Mouse (Mus musculus): Measurements from ENCODE around the gene Wasf3. TPM values are rescaled to one million over a fixed set of nuclear protein-coding genes. Genes with fewer than 3 reads are reported as not detected.

Gene Wasf3
- total RNA-seq, 1 experiment: 6.2 TPM

- Histone ChIP-seq H3K27ac (ENCODE audit: insufficient read depth, low read depth, low read length, poor library complexity, severe bottlenecking) (no peak overlapping the region), H3K9ac (ENCODE audit: insufficient read depth, low read depth, low read length, poor library complexity, severe bottlenecking) (no peak overlapping the region), H3K4me3 (ENCODE audit: insufficient read depth in 1 of 2, low read depth in 1 of 2, low read length in 2 of 2, poor library complexity in 1 of 2, severe bottlenecking in 1 of 2) (no peak overlapping the region), H3K9me3 (ENCODE audit: control insufficient read depth, insufficient read depth, low read depth, low read length) (no peaks in the 10 kb centered on the region), H3K36me3 (ENCODE audit: control insufficient read depth, insufficient read depth, low read length, poor library complexity, severe bottlenecking) (peaks cover 1% of the 10 kb centered on the region; the same call in 1 of the 2 replicates), H3K4me1 (ENCODE audit: control insufficient read depth in 2 of 2, insufficient read depth in 2 of 2, low read length in 2 of 2, poor library complexity in 1 of 2) (no peaks in the 10 kb centered on the region)
- TF ChIP-seq ZC3H11A (IDR thresholded peaks at IDR 0.05; ENCODE audit: borderline replicate concordance, low read depth, low read length) (no peak), HCFC1 (IDR thresholded peaks at IDR 0.05; ENCODE audit: borderline replicate concordance, insufficient read depth, low read length) (no peak), MAFK (IDR thresholded peaks at IDR 0.05; ENCODE audit: insufficient read depth, low read depth, low read length) (no peak), ZNF384 (IDR thresholded peaks at IDR 0.05; ENCODE audit: low read depth, low read length) (no peak), CHD2 (IDR thresholded peaks at IDR 0.05; ENCODE audit: low read depth, low read length) (no peak)
- DNase-seq (ENCODE audit: low read depth, low spot score): no peak
- in situ Hi-C loops (cut with MboI; ENCODE audit: low sequenced_read_pairs in 2 of 2, unreplicated experiment in 2 of 2): no loop called here
These were observed 43.3 kb downstream of the Wasf3 start for GRCm38 (mm10) chr5:146428109-146428508.

GRCm38 (mm10) chr5:146431821-146432220 is 47.0 kb downstream of the Wasf3 start:
- H3K36me3 ChIP-seq (ENCODE audit: control insufficient read depth, insufficient read depth, low read length, poor library complexity, severe bottlenecking): peaks cover 5% of the 10 kb centered on the region; the same call in 1 of the 2 replicates
- H3K9ac ChIP-seq (ENCODE audit: insufficient read depth, low read depth, low read length, poor library complexity, severe bottlenecking): no peak overlapping the region
- no peaks in the 10 kb centered on the region for H3K9me3 ChIP-seq (ENCODE audit: control insufficient read depth, insufficient read depth, low read depth, low read length)
- no peak for DNase-seq (ENCODE audit: low read depth, low spot score)
- in situ Hi-C loops (cut with MboI; ENCODE audit: low sequenced_read_pairs in 2 of 2, unreplicated experiment in 2 of 2): no loop called here
- no peak overlapping the region for H3K4me3 ChIP-seq (ENCODE audit: insufficient read depth in 1 of 2, low read depth in 1 of 2, low read length in 2 of 2, poor library complexity in 1 of 2, severe bottlenecking in 1 of 2)
- TF ChIP-seq MAFK (IDR thresholded peaks at IDR 0.05; ENCODE audit: insufficient read depth, low read depth, low read length): no peak
- no peak for TF ChIP-seq HCFC1 (IDR thresholded peaks at IDR 0.05; ENCODE audit: borderline replicate concordance, insufficient read depth, low read length)
- TF ChIP-seq ZC3H11A (IDR thresholded peaks at IDR 0.05; ENCODE audit: borderline replicate concordance, low read depth, low read length): no peak
- TF ChIP-seq ZNF384 (IDR thresholded peaks at IDR 0.05; ENCODE audit: low read depth, low read length): no peak
- TF ChIP-seq CHD2 (IDR thresholded peaks at IDR 0.05; ENCODE audit: low read depth, low read length): no peak
- no peaks in the 10 kb centered on the region for H3K4me1 ChIP-seq (ENCODE audit: control insufficient read depth in 2 of 2, insufficient read depth in 2 of 2, low read length in 2 of 2, poor library complexity in 1 of 2)
- H3K27ac ChIP-seq (ENCODE audit: insufficient read depth, low read depth, low read length, poor library complexity, severe bottlenecking): no peak overlapping the region

- Histone ChIP-seq H3K36me3 (ENCODE audit: control insufficient read depth, insufficient read depth, low read length, poor library complexity, severe bottlenecking) (peaks cover 7% of the 10 kb centered on the region), H3K4me3 (ENCODE audit: insufficient read depth in 1 of 2, low read depth in 1 of 2, low read length in 2 of 2, poor library complexity in 1 of 2, severe bottlenecking in 1 of 2) (no peak overlapping the region), H3K9me3 (ENCODE audit: control insufficient read depth, insufficient read depth, low read depth, low read length) (no peaks in the 10 kb centered on the region), H3K27ac (ENCODE audit: insufficient read depth, low read depth, low read length, poor library complexity, severe bottlenecking) (no peak overlapping the region), H3K4me1 (ENCODE audit: control insufficient read depth in 2 of 2, insufficient read depth in 2 of 2, low read length in 2 of 2, poor library complexity in 1 of 2) (no peaks in the 10 kb centered on the region), H3K9ac (ENCODE audit: insufficient read depth, low read depth, low read length, poor library complexity, severe bottlenecking) (no peak overlapping the region)
- TF ChIP-seq ZNF384 (IDR thresholded peaks at IDR 0.05; ENCODE audit: low read depth, low read length) (no peak), ZC3H11A (IDR thresholded peaks at IDR 0.05; ENCODE audit: borderline replicate concordance, low read depth, low read length) (no peak), HCFC1 (IDR thresholded peaks at IDR 0.05; ENCODE audit: borderline replicate concordance, insufficient read depth, low read length) (no peak), MAFK (IDR thresholded peaks at IDR 0.05; ENCODE audit: insufficient read depth, low read depth, low read length) (no peak), CHD2 (IDR thresholded peaks at IDR 0.05; ENCODE audit: low read depth, low read length) (no peak)
- no peak for DNase-seq (ENCODE audit: low read depth, low spot score)
- in situ Hi-C loops (cut with MboI; ENCODE audit: low sequenced_read_pairs in 2 of 2, unreplicated experiment in 2 of 2): no loop called here
These were observed 47.7 kb downstream of the Wasf3 start for GRCm38 (mm10) chr5:146432476-146432875.

- peaks cover 13% of the 10 kb centered on the region for H3K36me3 ChIP-seq (ENCODE audit: control insufficient read depth, insufficient read depth, low read length, poor library complexity, severe bottlenecking)
- no peak for TF ChIP-seq ZNF384 (IDR thresholded peaks at IDR 0.05; ENCODE audit: low read depth, low read length)
- TF ChIP-seq HCFC1 (IDR thresholded peaks at IDR 0.05; ENCODE audit: borderline replicate concordance, insufficient read depth, low read length): no peak
- TF ChIP-seq ZC3H11A (IDR thresholded peaks at IDR 0.05; ENCODE audit: borderline replicate concordance, low read depth, low read length): no peak
- no peak for TF ChIP-seq CHD2 (IDR thresholded peaks at IDR 0.05; ENCODE audit: low read depth, low read length)
- TF ChIP-seq MAFK (IDR thresholded peaks at IDR 0.05; ENCODE audit: insufficient read depth, low read depth, low read length): no peak
- H3K4me1 ChIP-seq (ENCODE audit: control insufficient read depth in 2 of 2, insufficient read depth in 2 of 2, low read length in 2 of 2, poor library complexity in 1 of 2): no peaks in the 10 kb centered on the region; a peak in 1 of 4 replicates
- H3K27ac ChIP-seq (ENCODE audit: insufficient read depth, low read depth, low read length, poor library complexity, severe bottlenecking): no peak overlapping the region
- no peaks in the 10 kb centered on the region for H3K9me3 ChIP-seq (ENCODE audit: control insufficient read depth, insufficient read depth, low read depth, low read length)
- no peak overlapping the region for H3K9ac ChIP-seq (ENCODE audit: insufficient read depth, low read depth, low read length, poor library complexity, severe bottlenecking)
- no peak overlapping the region for H3K4me3 ChIP-seq (ENCODE audit: insufficient read depth in 1 of 2, low read depth in 1 of 2, low read length in 2 of 2, poor library complexity in 1 of 2, severe bottlenecking in 1 of 2)
- DNase-seq (ENCODE audit: low read depth, low spot score): no peak
- in situ Hi-C loops (cut with MboI; ENCODE audit: low sequenced_read_pairs in 2 of 2, unreplicated experiment in 2 of 2): no loop called here
These were observed 50.5 kb downstream of the Wasf3 start for GRCm38 (mm10) chr5:146435316-146435715.

GRCm38 (mm10) chr5:146436796-146437195 is 52.0 kb downstream of the Wasf3 start:
- H3K9ac ChIP-seq (ENCODE audit: insufficient read depth, low read depth, low read length, poor library complexity, severe bottlenecking): no peak overlapping the region
- no peak for DNase-seq (ENCODE audit: low read depth, low spot score)
- TF ChIP-seq ZNF384 (IDR thresholded peaks at IDR 0.05; ENCODE audit: low read depth, low read length) (no peak), MAFK (IDR thresholded peaks at IDR 0.05; ENCODE audit: insufficient read depth, low read depth, low read length) (no peak), ZC3H11A (IDR thresholded peaks at IDR 0.05; ENCODE audit: borderline replicate concordance, low read depth, low read length) (no peak), HCFC1 (IDR thresholded peaks at IDR 0.05; ENCODE audit: borderline replicate concordance, insufficient read depth, low read length) (no peak), CHD2 (IDR thresholded peaks at IDR 0.05; ENCODE audit: low read depth, low read length) (no peak)
- H3K4me1 ChIP-seq (ENCODE audit: control insufficient read depth in 2 of 2, insufficient read depth in 2 of 2, low read length in 2 of 2, poor library complexity in 1 of 2): no peaks in the 10 kb centered on the region; a peak in 1 of 4 replicates
- H3K9me3 ChIP-seq (ENCODE audit: control insufficient read depth, insufficient read depth, low read depth, low read length): no peaks in the 10 kb centered on the region
- no peak overlapping the region for H3K27ac ChIP-seq (ENCODE audit: insufficient read depth, low read depth, low read length, poor library complexity, severe bottlenecking)
- peaks cover 13% of the 10 kb centered on the region for H3K36me3 ChIP-seq (ENCODE audit: control insufficient read depth, insufficient read depth, low read length, poor library complexity, severe bottlenecking)
- no peak overlapping the region for H3K4me3 ChIP-seq (ENCODE audit: insufficient read depth in 1 of 2, low read depth in 1 of 2, low read length in 2 of 2, poor library complexity in 1 of 2, severe bottlenecking in 1 of 2)
- in situ Hi-C loops (cut with MboI; ENCODE audit: low sequenced_read_pairs in 2 of 2, unreplicated experiment in 2 of 2): no loop called here

Measured in ES-E14 (cell line).